Mouse (Mus musculus): ENCODE data around the gene Olfr661. TPM values are rescaled to one million over a fixed set of nuclear protein-coding genes. Genes with fewer than 3 reads are reported as not detected.
A peak's percentile ranks its signal among the peaks of the same experiment; 100 is the strongest.

The Olfr661 gene
- not detected in 2 replicates for total RNA-seq (2014; rRNA removed)
- not detected in 2 replicates for polyA plus RNA-seq (2012; rRNA removed)

DNA sequence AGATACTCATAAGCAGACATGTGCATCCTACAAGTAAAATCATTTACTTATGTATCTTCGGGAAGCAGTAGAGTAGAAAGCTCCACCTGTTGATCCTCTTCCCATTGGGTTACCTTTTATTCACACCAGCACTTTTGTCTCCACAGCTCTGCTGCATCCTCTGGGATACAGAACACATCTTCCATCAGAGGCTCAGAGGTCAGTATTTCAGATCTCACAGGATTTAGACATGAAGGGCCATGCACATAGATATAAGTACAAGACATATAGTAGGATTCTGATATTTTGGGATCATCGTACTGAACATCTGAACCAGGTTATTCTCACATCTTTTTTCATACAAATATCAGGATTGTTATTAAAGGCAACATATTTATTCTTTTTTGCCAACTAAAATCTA, at the start of gene Olfr661:
TSS of gene Olfr661 (plus strand) at position 301 of the 400 bp plus-strand sequence.
- H3K4me3 ChIP-seq (ENCODE audit: insufficient read depth, low read depth, low read length): no peak within 1 kb of the TSS
- no peaks in the 10 kb centered on the region for H3K4me1 ChIP-seq (ENCODE audit: control insufficient read depth, insufficient read depth, low read length)
- no peaks in the 10 kb centered on the region for H3K36me3 ChIP-seq (ENCODE audit: control insufficient read depth, insufficient read depth, low read length)
- TF ChIP-seq POLR2A (IDR thresholded peaks at IDR 0.05; ENCODE audit: extremely low read depth, insufficient read depth, low read length): no peak
- no peak for TF ChIP-seq CTCF (IDR thresholded peaks at IDR 0.05; ENCODE audit: low read depth, low read length)
- no peak for DNase-seq (ENCODE audit: extremely low read depth, low read depth, low spot score)
- H3K27ac ChIP-seq (replicated peaks; ENCODE audit: insufficient read depth, low read depth, low read length): no peak within 1 kb of the TSS
- no peaks in the 10 kb centered on the region for H3K79me2 ChIP-seq (ENCODE audit: control insufficient read depth, insufficient read depth, low read length)
- H3K27me3 ChIP-seq (ENCODE audit: control insufficient read depth, insufficient read depth, low read length): no peaks in the 10 kb centered on the region
- no peak within 1 kb of the TSS for H3K9ac ChIP-seq (ENCODE audit: low read depth, low read length)
- 75% methylated on average over 2 of the region's 2 CpGs for WGBS

DNA sequence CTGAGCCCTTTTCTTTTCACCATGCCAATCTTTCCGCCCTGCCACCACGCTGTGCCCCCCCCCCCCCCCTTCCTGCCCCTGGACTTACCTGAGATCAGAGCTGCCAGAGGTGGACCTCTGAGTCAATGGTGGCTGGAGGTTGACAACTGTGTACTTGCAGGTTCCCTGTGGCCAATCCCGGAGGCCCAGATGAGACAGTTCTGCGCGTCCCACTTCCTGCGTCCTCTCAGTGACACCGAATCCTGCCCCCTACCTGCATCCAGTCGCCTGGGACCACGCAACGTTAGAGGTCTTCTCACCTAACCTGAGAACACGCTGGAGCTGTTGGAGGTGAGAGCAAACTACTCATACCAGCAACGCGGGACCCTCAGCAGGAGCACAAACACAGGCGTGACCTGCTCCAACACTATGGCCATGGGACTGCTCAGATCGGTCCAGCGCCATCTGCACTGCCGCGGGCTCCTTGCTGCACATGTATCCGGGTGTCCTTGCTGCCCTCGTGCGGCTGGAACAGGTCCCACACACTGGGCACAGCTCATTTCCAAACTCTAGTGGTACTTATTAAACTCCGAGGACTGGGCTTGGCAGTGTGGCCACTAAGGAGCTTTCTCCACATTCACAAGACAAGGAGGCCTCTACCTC, 39.3 kb upstream of the Olfr661 start, which contains the start of gene Olfr658:
TSS of gene Olfr658 (minus strand) at position 465 of the 642 bp plus-strand sequence.
- Histone ChIP-seq H3K4me1 (ENCODE audit: control insufficient read depth, insufficient read depth, low read length) (no peaks in the 10 kb centered on the region), H3K9ac (ENCODE audit: low read depth, low read length) (no peak within 1 kb of the TSS), H3K27me3 (ENCODE audit: control insufficient read depth, insufficient read depth, low read length) (no peaks in the 10 kb centered on the region), H3K27ac (replicated peaks; ENCODE audit: insufficient read depth, low read depth, low read length) (no peak within 1 kb of the TSS), H3K4me3 (ENCODE audit: insufficient read depth, low read depth, low read length) (peak within 1 kb of the TSS; percentile 26; the same call in 1 of the 2 replicates), H3K79me2 (ENCODE audit: control insufficient read depth, insufficient read depth, low read length) (no peaks in the 10 kb centered on the region), H3K36me3 (ENCODE audit: control insufficient read depth, insufficient read depth, low read length) (no peaks in the 10 kb centered on the region)
- DNase-seq (ENCODE audit: extremely low read depth, low read depth, low spot score): peak; percentile 26
- TF ChIP-seq CTCF (IDR thresholded peaks at IDR 0.05; ENCODE audit: low read depth, low read length) (peak; percentile 65), POLR2A (IDR thresholded peaks at IDR 0.05; ENCODE audit: extremely low read depth, insufficient read depth, low read length) (no peak)
- 9% methylated on average over 21 of the region's 22 CpGs for WGBS

DNA sequence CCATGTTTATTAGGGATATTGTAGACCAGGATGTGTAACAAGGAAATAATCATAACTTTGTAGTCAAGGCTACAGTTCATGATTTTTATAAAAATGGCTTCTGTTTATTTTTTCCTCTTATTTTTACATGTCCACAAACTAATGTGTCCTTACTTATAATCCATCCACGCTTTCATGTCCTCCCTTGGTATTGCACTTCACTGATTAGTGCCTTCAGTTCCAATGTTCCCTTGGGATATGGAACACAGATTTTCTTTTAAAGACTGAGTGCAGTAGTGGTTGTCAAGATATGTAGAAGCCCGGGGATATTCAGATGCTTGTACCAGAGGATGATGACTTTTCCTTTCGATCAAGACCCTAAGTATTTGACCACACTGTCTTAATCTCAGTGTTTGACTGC, 19.8 kb upstream of the Olfr661 start, which contains the start of gene Olfr659:
TSS of gene Olfr659 (plus strand) at position 301 of the 400 bp plus-strand sequence.
- Histone ChIP-seq H3K4me3 (ENCODE audit: insufficient read depth, low read depth, low read length) (no peak within 1 kb of the TSS), H3K27me3 (ENCODE audit: control insufficient read depth, insufficient read depth, low read length) (no peaks in the 10 kb centered on the region), H3K27ac (replicated peaks; ENCODE audit: insufficient read depth, low read depth, low read length) (no peak within 1 kb of the TSS), H3K9ac (ENCODE audit: low read depth, low read length) (no peak within 1 kb of the TSS), H3K4me1 (ENCODE audit: control insufficient read depth, insufficient read depth, low read length) (no peaks in the 10 kb centered on the region), H3K79me2 (ENCODE audit: control insufficient read depth, insufficient read depth, low read length) (no peaks in the 10 kb centered on the region), H3K36me3 (ENCODE audit: control insufficient read depth, insufficient read depth, low read length) (no peaks in the 10 kb centered on the region)
- 82% methylated on average over 3 of the region's 3 CpGs for WGBS
- TF ChIP-seq POLR2A (IDR thresholded peaks at IDR 0.05; ENCODE audit: extremely low read depth, insufficient read depth, low read length) (no peak), CTCF (IDR thresholded peaks at IDR 0.05; ENCODE audit: low read depth, low read length) (no peak)
- no peak for DNase-seq (ENCODE audit: extremely low read depth, low read depth, low spot score)

Other genes with a start within 250 kb of the Olfr661 start
- gene Trim30a, start 221.3 kb upstream of the Olfr661 start, total RNA-seq (2014; rRNA removed): 8.1 and 9.4 TPM in 2 replicates
- 0.90 and 1.5 TPM in 2 replicates for gene Trim30a, start 221.3 kb upstream of the Olfr661 start, polyA plus RNA-seq (2012; rRNA removed)
- gene Trim30d, start 178.7 kb upstream of the Olfr661 start, total RNA-seq (2014; rRNA removed): 6.2 and 8.9 TPM in 2 replicates
- 0.42 and 1.2 TPM in 2 replicates for gene Trim30d, start 178.7 kb upstream of the Olfr661 start, polyA plus RNA-seq (2012; rRNA removed)
- gene Olfr651, start 136.4 kb upstream of the Olfr661 start, total RNA-seq (2014; rRNA removed): not detected in 2 replicates
- gene Olfr651, start 136.4 kb upstream of the Olfr661 start, polyA plus RNA-seq (2012; rRNA removed): not detected in 2 replicates
- gene Olfr652, start 125.6 kb upstream of the Olfr661 start, total RNA-seq (2014; rRNA removed): not detected in 2 replicates
- gene Olfr652, start 125.6 kb upstream of the Olfr661 start, polyA plus RNA-seq (2012; rRNA removed): not detected in 2 replicates
- gene Olfr653, start 109.2 kb upstream of the Olfr661 start, total RNA-seq (2014; rRNA removed): not detected in 2 replicates
- gene Olfr653, start 109.2 kb upstream of the Olfr661 start, polyA plus RNA-seq (2012; rRNA removed): not detected in 2 replicates
- gene Olfr654, start 99.5 kb upstream of the Olfr661 start, total RNA-seq (2014; rRNA removed): not detected in 2 replicates
- not detected in 2 replicates for gene Olfr654, start 99.5 kb upstream of the Olfr661 start, polyA plus RNA-seq (2012; rRNA removed)
- gene Olfr655, start 84.7 kb upstream of the Olfr661 start, total RNA-seq (2014; rRNA removed): not detected in 2 replicates
- not detected in 2 replicates for gene Olfr655, start 84.7 kb upstream of the Olfr661 start, polyA plus RNA-seq (2012; rRNA removed)
- not detected in 2 replicates for gene Olfr656, start 72.5 kb upstream of the Olfr661 start, total RNA-seq (2014; rRNA removed)
- not detected in 2 replicates for gene Olfr656, start 72.5 kb upstream of the Olfr661 start, polyA plus RNA-seq (2012; rRNA removed)
- not detected in 2 replicates for gene Olfr657, start 61.7 kb upstream of the Olfr661 start, total RNA-seq (2014; rRNA removed)
- not detected in 2 replicates for gene Olfr657, start 61.7 kb upstream of the Olfr661 start, polyA plus RNA-seq (2012; rRNA removed)
- gene Olfr658, start 39.2 kb upstream of the Olfr661 start, total RNA-seq (2014; rRNA removed): not detected in 2 replicates
- gene Olfr658, start 39.2 kb upstream of the Olfr661 start, polyA plus RNA-seq (2012; rRNA removed): not detected in 2 replicates
- not detected in 2 replicates for gene Olfr659, start 19.7 kb upstream of the Olfr661 start, total RNA-seq (2014; rRNA removed)
- not detected in 2 replicates for gene Olfr659, start 19.7 kb upstream of the Olfr661 start, polyA plus RNA-seq (2012; rRNA removed)
- not detected in 2 replicates for gene Usp17le, start 91.0 kb downstream of the Olfr661 start, total RNA-seq (2014; rRNA removed)
- not detected in 2 replicates for gene Usp17le, start 91.0 kb downstream of the Olfr661 start, polyA plus RNA-seq (2012; rRNA removed)
- not detected in 2 replicates for gene Usp17lb, start 156.1 kb downstream of the Olfr661 start, total RNA-seq (2014; rRNA removed)
- gene Usp17lb, start 156.1 kb downstream of the Olfr661 start, polyA plus RNA-seq (2012; rRNA removed): not detected in 2 replicates
- not detected in 2 replicates for gene Usp17la, start 170.5 kb downstream of the Olfr661 start, total RNA-seq (2014; rRNA removed)
- gene Usp17la, start 170.5 kb downstream of the Olfr661 start, polyA plus RNA-seq (2012; rRNA removed): not detected in 2 replicates
- not detected in 2 replicates for gene Olfr665, start 191.5 kb downstream of the Olfr661 start, total RNA-seq (2014; rRNA removed)
- not detected in 2 replicates for gene Olfr665, start 191.5 kb downstream of the Olfr661 start, polyA plus RNA-seq (2012; rRNA removed)
- gene Olfr666, start 209.5 kb downstream of the Olfr661 start, total RNA-seq (2014; rRNA removed): not detected in 2 replicates
- not detected in 2 replicates for gene Olfr666, start 209.5 kb downstream of the Olfr661 start, polyA plus RNA-seq (2012; rRNA removed)
- gene Olfr667, start 235.0 kb downstream of the Olfr661 start, total RNA-seq (2014; rRNA removed): not detected in 2 replicates
- gene Olfr667, start 235.0 kb downstream of the Olfr661 start, polyA plus RNA-seq (2012; rRNA removed): not detected in 2 replicates
- gene Olfr668, start 241.6 kb downstream of the Olfr661 start, total RNA-seq (2014; rRNA removed): not detected in 2 replicates
- gene Olfr668, start 241.6 kb downstream of the Olfr661 start, polyA plus RNA-seq (2012; rRNA removed): not detected in 2 replicates
- not detected in 2 replicates for gene Olfr669, start 247.7 kb downstream of the Olfr661 start, total RNA-seq (2014; rRNA removed)
- gene Olfr669, start 247.7 kb downstream of the Olfr661 start, polyA plus RNA-seq (2012; rRNA removed): not detected in 2 replicates